Mouse (Mus musculus): ENCODE measurements at regions not wholly inside any gene's neighbourhood (a gene's known extent, or its start where the extent isn't known, plus 50 kb on each side); places are given as distances from the start of the nearest gene placed in this dataset.

DNA sequence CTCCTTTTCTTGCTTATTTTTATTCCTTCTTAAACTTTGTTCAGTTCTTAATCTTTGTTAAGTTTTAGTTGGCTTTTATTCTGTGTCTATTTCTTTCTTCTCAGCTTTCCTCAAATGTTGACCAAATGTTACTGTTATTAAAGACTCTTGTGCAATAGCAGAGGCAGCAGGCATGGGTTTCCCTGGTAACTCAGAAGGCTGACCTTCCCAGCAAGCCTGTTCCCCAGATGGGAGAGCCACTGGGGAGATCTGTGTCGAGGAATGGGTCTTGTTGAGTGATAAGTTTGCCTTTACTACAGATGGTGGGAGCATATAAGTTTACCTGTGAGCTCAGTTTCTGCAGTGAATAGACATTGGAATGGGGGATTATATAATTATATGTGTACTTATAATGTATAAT is 237.2 kb downstream of the Plpp3 start:
- DNase-seq (ENCODE audit: low spot score): no peak

GRCm38 (mm10) chr4:105397451-105397850 is 240.3 kb downstream of the Plpp3 start:
- DNase-seq (ENCODE audit: low spot score): no peak

GRCm38 (mm10) chr4:105402021-105402420 is 244.9 kb downstream of the Plpp3 start:
- DNase-seq (ENCODE audit: low spot score): no peak

- no peak for DNase-seq (ENCODE audit: low spot score)
Measured at GRCm38 (mm10) chr4:105403169-105403568, 246.0 kb downstream of the Plpp3 start.

DNA sequence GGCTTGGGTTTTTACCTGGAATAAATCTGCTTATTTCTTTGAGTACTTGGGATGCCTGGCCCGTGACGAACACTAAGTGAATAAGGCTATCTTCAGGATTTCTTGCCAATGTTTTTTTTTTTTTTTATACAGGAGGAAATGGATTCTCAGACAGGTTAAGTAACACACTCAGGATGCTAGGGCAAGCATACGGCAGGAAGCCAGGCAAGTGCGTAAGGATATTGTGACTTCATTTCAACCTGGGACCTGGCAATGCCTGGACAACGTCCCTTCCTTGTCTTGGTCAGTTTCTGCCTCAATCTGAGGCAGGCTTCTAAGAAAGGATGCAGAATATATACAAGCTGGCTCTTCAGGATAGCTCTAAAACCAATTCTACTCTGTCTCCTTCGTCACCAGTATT is 246.5 kb downstream of the Plpp3 start:
- DNase-seq (ENCODE audit: low spot score): no peak

DNA sequence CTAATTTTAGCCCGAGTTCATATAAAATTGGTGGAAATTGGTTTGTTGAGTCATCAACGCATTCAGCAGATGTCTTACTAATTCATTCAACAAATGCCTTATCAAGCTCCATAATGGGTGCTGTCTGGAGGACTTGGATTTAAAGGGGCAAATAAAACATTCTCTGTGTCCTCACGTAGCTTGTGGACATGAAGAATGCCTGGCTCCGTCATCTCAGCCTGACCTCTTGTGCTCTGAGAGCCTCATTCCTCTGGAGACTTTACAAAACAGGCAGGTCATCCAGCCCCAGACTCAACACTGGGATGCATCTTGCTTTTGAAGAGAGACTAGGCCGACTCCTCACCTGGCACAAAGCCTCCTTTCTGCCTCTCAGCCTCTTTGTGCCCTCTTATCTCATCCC is 248.6 kb downstream of the Plpp3 start:
- no peak for DNase-seq (ENCODE audit: low spot score)

GRCm38 (mm10) chr4:105406786-105407464 is 249.8 kb downstream of the Plpp3 start:
- no peak for DNase-seq (ENCODE audit: low spot score)

DNA sequence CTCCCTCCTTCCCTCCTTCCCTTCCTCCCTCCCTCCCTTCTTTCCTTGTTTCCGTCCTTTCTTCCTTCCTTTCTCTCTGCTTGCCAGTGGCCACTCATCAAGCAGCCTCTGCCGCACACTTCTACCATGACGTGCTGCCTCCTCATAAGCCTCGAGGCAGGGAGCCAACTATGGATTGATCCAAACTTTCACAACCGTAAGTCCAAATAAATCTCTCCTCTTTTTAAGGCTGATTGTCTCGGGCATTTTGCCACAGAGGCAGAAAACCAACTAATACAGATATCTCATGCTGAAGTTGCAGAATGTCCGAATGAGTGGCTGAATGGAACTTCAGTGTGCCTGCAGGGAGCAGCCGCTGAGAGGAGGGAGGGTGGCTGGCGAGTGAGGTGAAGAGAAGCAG is 251.7 kb downstream of the Plpp3 start:
- DNase-seq (ENCODE audit: low spot score): no peak

- no peak for DNase-seq (ENCODE audit: low spot score)
Measured at GRCm38 (mm10) chr4:105417166-105417565, 260.0 kb downstream of the Plpp3 start.

- no peak for DNase-seq (ENCODE audit: low spot score)
Measured at GRCm38 (mm10) chr4:105422466-105422865, 265.3 kb downstream of the Plpp3 start.

DNA sequence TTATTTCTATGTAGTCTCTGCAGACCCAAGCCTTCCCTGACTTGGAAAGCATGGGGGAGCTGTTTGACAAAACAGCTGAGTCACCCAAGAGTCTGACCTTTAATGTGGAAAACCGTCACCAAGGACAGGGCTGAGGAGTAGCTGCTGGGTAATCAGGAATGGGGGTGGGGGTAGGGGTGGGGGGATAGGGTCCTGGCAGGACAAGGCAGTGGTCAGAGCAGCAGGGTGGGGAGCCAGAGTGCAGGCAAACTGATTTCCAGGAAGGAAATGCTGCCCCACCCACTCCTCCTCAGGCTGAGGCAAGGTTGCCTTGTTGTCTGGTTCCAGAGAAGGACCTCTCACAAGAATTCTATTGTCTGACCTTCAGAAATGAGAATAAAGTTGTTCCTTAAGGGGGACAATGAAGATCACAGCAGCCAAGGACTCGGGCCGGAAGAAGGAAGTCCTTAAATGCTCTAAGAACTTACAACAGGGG is 266.6 kb downstream of the Plpp3 start:
- no peak for DNase-seq (ENCODE audit: low spot score)

- DNase-seq (ENCODE audit: low spot score): no peak
Measured at GRCm38 (mm10) chr4:105425086-105425485, 267.9 kb downstream of the Plpp3 start.

DNA sequence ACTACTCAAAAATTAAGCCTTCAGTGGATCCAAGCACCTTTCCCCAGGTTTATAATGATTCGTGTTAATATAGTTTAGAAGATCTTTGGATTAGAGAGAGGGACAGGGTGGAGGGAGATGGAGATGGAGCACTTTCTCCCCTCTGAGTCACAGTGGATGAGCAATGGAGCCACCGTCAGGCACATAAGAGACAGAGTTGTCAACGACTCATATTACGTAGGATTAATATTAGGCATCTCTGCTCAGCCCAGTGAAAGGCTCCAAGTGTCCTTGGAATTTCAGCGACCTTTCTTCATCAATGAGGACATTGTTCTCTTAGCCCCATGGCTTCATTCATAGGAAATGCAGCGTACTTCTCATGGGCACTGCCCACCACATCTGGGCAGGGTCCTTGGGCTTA is 270.4 kb downstream of the Plpp3 start:
- DNase-seq (ENCODE audit: low spot score): no peak

- DNase-seq (ENCODE audit: low spot score): no peak
Measured at GRCm38 (mm10) chr4:105429381-105430100, 272.4 kb downstream of the Plpp3 start.

DNA sequence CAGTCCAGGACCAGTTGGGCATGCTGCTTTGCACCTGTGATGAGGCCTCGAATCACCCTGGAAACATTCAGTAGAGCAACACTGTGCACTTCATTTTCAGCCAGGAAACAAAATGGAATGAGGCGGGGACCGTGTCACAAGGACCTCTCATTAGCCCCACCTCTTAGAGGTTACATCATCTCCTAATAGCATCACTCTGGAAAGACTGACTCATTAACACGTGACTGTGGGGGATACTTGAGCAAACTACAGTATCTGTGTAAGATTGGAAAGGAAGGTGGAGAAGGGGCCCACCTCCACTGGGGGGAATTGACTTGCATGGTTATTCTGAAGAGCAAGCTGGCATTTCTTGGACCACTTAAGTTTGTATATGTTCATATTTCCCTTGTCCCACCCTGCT is 275.3 kb downstream of the Plpp3 start:
- DNase-seq (ENCODE audit: low spot score): no peak

DNA sequence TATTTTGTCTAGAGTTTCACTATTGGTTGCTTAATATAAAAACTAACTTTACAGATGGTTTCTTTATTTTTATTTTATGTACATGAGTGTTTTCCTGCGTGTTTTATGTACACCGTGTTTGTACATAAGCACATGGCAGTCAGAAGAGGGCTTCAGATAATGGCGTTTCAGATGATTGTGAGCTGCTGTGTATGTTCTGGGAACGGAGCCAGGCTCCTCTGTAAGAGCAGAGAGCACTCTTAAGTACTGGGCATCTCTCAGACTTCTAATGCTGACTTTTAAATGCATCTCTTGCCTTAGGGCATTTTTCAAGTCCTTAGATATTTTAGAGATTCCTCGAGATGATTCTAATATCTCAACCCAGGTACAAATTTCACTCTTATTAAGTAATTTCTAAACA is 280.0 kb downstream of the Plpp3 start:
- no peak for DNase-seq (ENCODE audit: low spot score)

- DNase-seq (ENCODE audit: low spot score): no peak
Measured at GRCm38 (mm10) chr4:105449046-105449860, 292.1 kb downstream of the Plpp3 start.

DNA sequence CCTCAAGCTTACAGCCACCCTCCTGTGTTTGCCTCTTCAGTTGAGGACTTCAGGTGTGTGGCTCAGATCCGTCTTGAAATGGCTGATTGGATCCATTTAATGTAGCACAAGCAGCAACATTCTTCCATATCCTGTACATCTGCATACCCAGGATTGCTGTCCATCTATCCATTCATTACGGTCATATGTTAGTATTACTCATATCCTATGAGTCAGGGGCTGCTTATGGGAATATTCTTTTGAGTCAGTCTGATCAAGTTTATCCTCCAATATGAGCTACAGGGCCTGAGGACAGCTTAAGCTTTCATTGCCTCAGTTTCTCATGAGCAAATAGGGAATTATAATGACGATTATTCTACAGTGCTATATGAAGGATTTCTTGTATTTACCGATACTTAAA is 293.7 kb downstream of the Plpp3 start:
- no peak for DNase-seq (ENCODE audit: low spot score)

DNA sequence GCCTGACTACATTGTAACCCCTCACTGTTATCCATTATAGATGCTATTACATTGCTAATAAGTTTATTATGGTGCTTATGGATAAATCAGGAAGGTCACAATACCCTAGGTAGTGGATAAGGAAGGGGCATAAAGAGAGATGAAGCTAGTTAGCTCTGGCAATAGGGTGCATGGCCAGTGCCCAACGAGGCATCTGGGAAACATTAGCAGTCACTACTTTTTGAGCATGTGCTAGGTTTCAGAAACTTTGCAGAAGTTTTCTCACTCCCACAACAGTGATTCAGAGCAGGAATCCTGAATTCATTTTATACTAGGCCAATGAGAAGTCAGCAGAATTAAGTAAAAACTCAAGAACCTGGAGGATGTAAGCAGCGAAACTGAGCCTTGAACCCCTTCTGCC is 294.7 kb downstream of the Plpp3 start:
- DNase-seq (ENCODE audit: low spot score): no peak

DNA sequence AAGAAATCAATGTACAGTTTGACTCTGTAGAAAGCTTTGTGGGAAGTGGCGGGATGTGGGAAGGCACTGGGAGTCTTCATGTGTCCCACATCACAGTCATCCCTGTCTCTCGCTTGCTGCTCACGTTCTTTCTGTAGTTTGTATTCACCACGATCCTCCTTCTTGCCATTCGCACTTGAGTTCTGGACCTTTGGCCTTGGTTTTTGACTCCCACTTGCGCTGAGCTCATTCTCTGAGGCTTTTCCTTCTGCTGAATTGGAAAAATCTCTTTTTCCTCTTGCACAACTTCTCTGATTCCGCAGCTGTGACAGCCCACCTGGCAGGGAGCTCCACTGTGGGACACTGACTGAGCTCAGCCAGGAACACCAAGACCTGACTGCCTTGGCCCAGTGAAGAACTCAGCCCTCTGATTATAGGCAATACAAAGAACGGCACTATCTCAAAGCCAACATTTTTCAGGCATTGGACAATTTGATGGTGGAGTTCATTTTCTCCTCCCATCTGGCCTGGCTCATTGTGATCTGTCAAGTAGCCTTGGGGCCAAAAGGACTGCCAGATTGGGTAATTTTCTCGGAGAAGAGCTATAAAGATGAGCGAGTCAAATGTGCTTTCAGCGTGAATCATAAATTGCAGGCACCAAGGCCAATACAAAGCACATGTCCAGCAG is 299.9 kb downstream of the Plpp3 start:
- DNase-seq (ENCODE audit: low spot score): no peak

- DNase-seq (ENCODE audit: low spot score): no peak
Measured at GRCm38 (mm10) chr4:105459991-105460688, 303.0 kb downstream of the Plpp3 start.

- no peak for DNase-seq (ENCODE audit: low spot score)
Measured at GRCm38 (mm10) chr4:105460689-105461005, 303.5 kb downstream of the Plpp3 start.
